Mouse (Mus musculus): ENCODE data around the gene Mcpt9. TPM values are rescaled to one million over a fixed set of nuclear protein-coding genes. Genes with fewer than 3 reads are reported as not detected.

Gene Mcpt9
- polyA plus RNA-seq, 1 experiment from 2014 or later = not detected

Other genes with a start within 250 kb of the Mcpt9 start
- 20.2 and 21.6 TPM in 2 replicates for gene Adcy4, start 246.4 kb downstream of the Mcpt9 start, polyA plus RNA-seq (2015; fragmentation: Nextera tagmentation; extraction: Ambion mirVana)
- gene Ripk3, start 241.6 kb downstream of the Mcpt9 start, polyA plus RNA-seq (2015; fragmentation: Nextera tagmentation; extraction: Ambion mirVana) = 41.1 and 44.4 TPM in 2 replicates
- gene Nfatc4, start 207.4 kb downstream of the Mcpt9 start, polyA plus RNA-seq (2015; fragmentation: Nextera tagmentation; extraction: Ambion mirVana) = 156 and 160 TPM in 2 replicates
- gene Nynrin, start 176.5 kb downstream of the Mcpt9 start, polyA plus RNA-seq (2015; fragmentation: Nextera tagmentation; extraction: Ambion mirVana) = 27.8 and 28.1 TPM in 2 replicates
- 0.28 and 0.30 TPM in 2 replicates for gene Cbln3, start 146.1 kb downstream of the Mcpt9 start, polyA plus RNA-seq (2015; fragmentation: Nextera tagmentation; extraction: Ambion mirVana)
- 21.0 and 22.0 TPM in 2 replicates for gene Khnyn, start 145.5 kb downstream of the Mcpt9 start, polyA plus RNA-seq (2015; fragmentation: Nextera tagmentation; extraction: Ambion mirVana)
- gene Sdr39u1, start 130.2 kb downstream of the Mcpt9 start, polyA plus RNA-seq (2015; fragmentation: Nextera tagmentation; extraction: Ambion mirVana) = 79.8 and 85.5 TPM in 2 replicates
- 12.4 and 28.3 TPM in 2 replicates for gene Cma1, start 85.8 kb downstream of the Mcpt9 start, polyA plus RNA-seq (2015; fragmentation: Nextera tagmentation; extraction: Ambion mirVana)
- gene Cma2, start 79.5 kb downstream of the Mcpt9 start, polyA plus RNA-seq (2015; fragmentation: Nextera tagmentation; extraction: Ambion mirVana) = 0.29 TPM in 1 of 2 replicates, not detected in the other
- not detected in 2 replicates for gene Mcpt1, start 12.5 kb downstream of the Mcpt9 start, polyA plus RNA-seq (2015; fragmentation: Nextera tagmentation; extraction: Ambion mirVana)
- gene Mcpt2, start 11.5 kb upstream of the Mcpt9 start, polyA plus RNA-seq (2015; fragmentation: Nextera tagmentation; extraction: Ambion mirVana) = 0.39 and 0.41 TPM in 2 replicates
- gene Mcpt4, start 31.8 kb upstream of the Mcpt9 start, polyA plus RNA-seq (2015; fragmentation: Nextera tagmentation; extraction: Ambion mirVana) = 1.1 TPM in 1 of 2 replicates, not detected in the other
- gene Mcpt8, start 54.8 kb upstream of the Mcpt9 start, polyA plus RNA-seq (2015; fragmentation: Nextera tagmentation; extraction: Ambion mirVana) = 0.44 and 0.48 TPM in 2 replicates
- gene Ctsg, start 72.1 kb upstream of the Mcpt9 start, polyA plus RNA-seq (2015; fragmentation: Nextera tagmentation; extraction: Ambion mirVana) = 0.36 TPM in 1 of 2 replicates, not detected in the other
- not detected in 2 replicates for gene Gzme, start 90.1 kb upstream of the Mcpt9 start, polyA plus RNA-seq (2015; fragmentation: Nextera tagmentation; extraction: Ambion mirVana)
- not detected in 2 replicates for gene Gzmd, start 102.1 kb upstream of the Mcpt9 start, polyA plus RNA-seq (2015; fragmentation: Nextera tagmentation; extraction: Ambion mirVana)
- not detected in 2 replicates for gene Gzmg, start 129.1 kb upstream of the Mcpt9 start, polyA plus RNA-seq (2015; fragmentation: Nextera tagmentation; extraction: Ambion mirVana)
- not detected in 2 replicates for gene Gzmn, start 144.1 kb upstream of the Mcpt9 start, polyA plus RNA-seq (2015; fragmentation: Nextera tagmentation; extraction: Ambion mirVana)
- gene Gzmf, start 180.9 kb upstream of the Mcpt9 start, polyA plus RNA-seq (2015; fragmentation: Nextera tagmentation; extraction: Ambion mirVana) = not detected in 2 replicates
- 0.32 TPM in 1 of 2 replicates, not detected in the other for gene Gzmc, start 204.2 kb upstream of the Mcpt9 start, polyA plus RNA-seq (2015; fragmentation: Nextera tagmentation; extraction: Ambion mirVana)
- 0.54 and 0.90 TPM in 2 replicates for gene Gzmb, start 231.8 kb upstream of the Mcpt9 start, polyA plus RNA-seq (2015; fragmentation: Nextera tagmentation; extraction: Ambion mirVana)

All from embryonic facial prominence, embryonic 13.5 days (tissue).